In genomic region chr2:77536556-77536955, GRCm38 (mm10) we compare ENCODE assay signal across 18 mouse cellular contexts.
"Had no signal": no experiment of that assay in that cellular context is flagged by ENCODE, and none has a peak within 500 bp of the region (broad histone marks: within the 10 kb centered on the region; RNA-seq: fewer than 3 reads in every experiment).

No protein-coding gene starts in this region.

- H3K36me3 ChIP-seq: limb, embryonic 12.5 days; limb, embryonic 15.5 days; liver, embryonic 13.5 days; midbrain, embryonic 10.5 days; midbrain, embryonic 13.5 days; neural tube, embryonic 13.5 days had no signal

- H3K9me3 ChIP-seq: limb, embryonic 12.5 days; limb, embryonic 15.5 days; liver, embryonic 13.5 days; midbrain, embryonic 10.5 days; midbrain, embryonic 13.5 days; neural tube, embryonic 13.5 days had no signal

- H3K4me3 ChIP-seq: limb, embryonic 12.5 days; limb, embryonic 15.5 days; liver, embryonic 13.5 days; megakaryocyte, embryonic 14.5 days; midbrain, embryonic 10.5 days; midbrain, embryonic 13.5 days; myocyte; neural tube, embryonic 13.5 days had no signal

- H3K4me1 ChIP-seq: limb, embryonic 12.5 days; limb, embryonic 15.5 days; megakaryocyte, embryonic 14.5 days; midbrain, embryonic 10.5 days; midbrain, embryonic 13.5 days; neural tube, embryonic 13.5 days had no signal

- H3K27me3 ChIP-seq: limb, embryonic 12.5 days; limb, embryonic 15.5 days; liver, embryonic 13.5 days; megakaryocyte, embryonic 14.5 days; midbrain, embryonic 13.5 days; neural tube, embryonic 13.5 days had no signal

- ATAC-seq: midbrain, embryonic 13.5 days; midbrain, embryonic 16.5 days had no signal

- H3K4me2 ChIP-seq: limb, embryonic 12.5 days; limb, embryonic 15.5 days; liver, embryonic 13.5 days; lung, embryonic 14.5 days; midbrain, embryonic 13.5 days; neural tube, embryonic 13.5 days had no signal

- H3K9ac ChIP-seq: limb, embryonic 12.5 days; limb, embryonic 15.5 days; liver, embryonic 13.5 days; lung, embryonic 14.5 days; midbrain, embryonic 13.5 days; neural tube, embryonic 13.5 days had no signal

- DNase-seq: kidney, adult 11 months; kidney, postnatal 14 days; kidney, postnatal 4 days; left cerebral cortex, postnatal 4 days; liver, embryonic 13.5 days; lung, embryonic 14.5 days; lung, postnatal 10 days; lung, postnatal 36 days; thymus, adult 2 months; thymus, postnatal 25 days had no signal

- H3K27ac ChIP-seq: limb, embryonic 12.5 days; limb, embryonic 15.5 days; liver, embryonic 13.5 days; midbrain, embryonic 10.5 days; midbrain, embryonic 13.5 days; neural tube, embryonic 13.5 days had no signal
